Comparison of ENCODE assay signal across 18 mouse cellular contexts in the genomic region with DNA sequence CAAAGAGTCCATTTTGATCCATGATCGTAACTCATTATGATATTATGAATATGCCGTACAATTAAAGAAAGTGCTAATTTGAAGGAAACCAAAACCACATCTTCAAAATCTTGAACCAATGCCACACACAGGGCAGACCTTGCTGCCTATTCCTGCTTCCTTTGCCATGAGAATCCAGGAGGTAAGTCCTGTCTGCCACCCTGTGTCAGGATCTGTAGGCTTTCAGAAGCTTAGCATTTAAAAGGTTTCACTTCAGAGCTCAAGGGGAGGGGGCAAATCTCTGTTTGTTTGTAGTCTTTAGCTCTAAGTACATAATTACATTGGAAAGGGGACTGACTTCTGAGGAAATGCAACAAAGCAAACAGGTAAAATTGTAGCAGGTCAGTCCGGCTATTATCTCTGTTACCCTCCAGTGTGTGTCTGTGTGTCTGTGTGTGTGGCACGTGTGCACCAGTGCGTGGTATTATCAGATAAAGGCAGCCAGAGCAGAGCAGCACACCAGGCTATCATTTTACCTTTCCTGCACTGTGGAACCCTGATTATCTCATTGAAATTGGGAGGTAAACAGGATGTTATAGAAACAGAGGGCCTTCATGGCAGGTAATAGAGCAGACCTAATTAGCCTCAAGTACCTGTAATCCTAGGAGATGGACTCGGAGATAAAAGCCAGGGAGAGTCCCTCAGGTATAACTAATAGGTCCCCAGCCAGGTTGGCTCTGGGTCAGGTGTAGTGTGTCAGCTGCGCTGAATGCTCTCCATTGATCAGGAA.
DNase-seq lines count a peak whose midpoint lies in the region; ATAC-seq lines count a peak whose summit lies in the region.
"Had no signal": no experiment of that assay in that cellular context is flagged by ENCODE, and none has a peak within 500 bp of the region (broad histone marks: within the 10 kb centered on the region; RNA-seq: fewer than 3 reads in every experiment).

No protein-coding gene starts in this region.

- no peaks in the 10 kb centered on the region for H3K4me1 ChIP-seq in kidney, embryonic 14.5 days (ENCODE audit: control insufficient read depth, insufficient read depth, low read length)
- H3K4me1 ChIP-seq: limb, embryonic 13.5 days had no signal

- no peaks in the 10 kb centered on the region for H3K36me3 ChIP-seq in kidney, embryonic 14.5 days (ENCODE audit: control insufficient read depth, insufficient read depth, low read length)
- H3K36me3 ChIP-seq: limb, embryonic 13.5 days had no signal

- DNase-seq in cerebellum, postnatal 10 days: peak; percentile 11 to 22
- no peak for DNase-seq in cerebellum, adult 11-12 months
- no peak for DNase-seq in kidney, adult 11 months
- peak; percentile 11 for DNase-seq in retina, postnatal 1 day
- no peak for DNase-seq in retina, embryonic 14.5 days (ENCODE audit: low spot score)
- no peak for DNase-seq in layer of hippocampus, postnatal 14 days (ENCODE audit: low spot score in 2 of 2)
- no peak for DNase-seq in adrenal gland, adult 2 months
- DNase-seq: adrenal gland, postnatal 25 days; cerebellum, postnatal 25 days; gastrocnemius, postnatal 10 days; heart, postnatal 36 days; kidney, adult 18-20 months; liver, postnatal 0 days; lung, postnatal 36 days; right cerebral cortex, adult 18-20 months; thymus, adult 2 months had no signal

- 0 out of 2 replicates have a peak, but pooled peaks cover 3% of the 10 kb centered on the region for H3K27me3 ChIP-seq in kidney, embryonic 14.5 days (ENCODE audit: control insufficient read depth, insufficient read depth, low read length)
- H3K27me3 ChIP-seq: limb, embryonic 13.5 days had no signal

- no peak overlapping the region for H3K4me2 ChIP-seq in kidney, embryonic 14.5 days (replicated peaks; ENCODE audit: low read depth, low read length)
- H3K4me2 ChIP-seq: limb, embryonic 13.5 days had no signal

- H3K9me3 ChIP-seq in kidney, embryonic 14.5 days (ENCODE audit: control insufficient read depth, low read length): no peaks in the 10 kb centered on the region
- H3K9me3 ChIP-seq: limb, embryonic 13.5 days had no signal

- no peak overlapping the region for H3K4me3 ChIP-seq in kidney, embryonic 14.5 days (ENCODE audit: low read length)
- H3K4me3 ChIP-seq: limb, embryonic 13.5 days had no signal

- no peak overlapping the region for H3K9ac ChIP-seq in kidney, embryonic 14.5 days (ENCODE audit: low read depth, low read length)
- H3K9ac ChIP-seq: limb, embryonic 13.5 days; liver, postnatal 0 days had no signal

- no peak overlapping the region for H3K27ac ChIP-seq in kidney, embryonic 14.5 days (ENCODE audit: low read depth, low read length)
- H3K27ac ChIP-seq: limb, embryonic 13.5 days had no signal

- WGBS in kidney, embryonic 14.5 days: 50% methylated on average over 7 of the region's 7 CpGs

- ATAC-seq in kidney, embryonic 14.5 days (ENCODE audit: low FRiP score, low TSS enrichment): peak; percentile 85; the same call in 1 of the 2 replicates
- ATAC-seq: liver, postnatal 0 days had no signal

Comparison
In these comparisons a context has a peak if more than half of its experiments do, and no peak if none do; other contexts are left out.
1. DNase-seq: peak in cerebellum, postnatal 10 days (2 of 2) and retina, postnatal 1 day (single experiment); none in cerebellum, adult 11-12 months (single experiment), kidney, adult 11 months (single experiment), retina, embryonic 14.5 days (single experiment), layer of hippocampus, postnatal 14 days (0 of 2) and adrenal gland, adult 2 months (single experiment).